In the genomic region with DNA sequence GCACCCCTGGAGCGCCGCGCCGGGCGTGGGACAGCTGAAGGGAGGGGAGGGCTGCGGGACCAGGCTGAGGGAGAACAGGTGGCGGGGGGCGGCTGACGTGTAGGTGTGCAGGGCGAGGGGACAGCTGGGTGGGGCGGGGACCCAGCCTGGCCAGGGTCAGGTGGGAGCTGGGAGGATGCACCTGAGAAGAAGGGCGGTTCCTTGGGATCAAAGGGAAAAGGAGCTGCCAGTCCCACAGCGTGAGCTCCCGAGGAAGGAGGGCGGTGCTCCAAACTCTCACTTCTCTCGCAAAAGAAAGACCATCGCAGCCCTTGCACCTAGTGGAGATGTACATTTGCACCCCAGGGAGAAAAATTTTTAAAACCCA, we compare ENCODE assay signal across 7 mouse cellular contexts. TPM values are rescaled to one million over a fixed set of nuclear protein-coding genes. Genes with fewer than 3 reads are reported as not detected.
DNase-seq lines count a peak whose midpoint lies in the region; ATAC-seq and TF ChIP-seq lines count a peak whose summit lies in the region.

TSS of gene Polr1d (plus strand) at position 252 of the 367 bp plus-strand sequence.

- H3K9me3 ChIP-seq in E14TG2a.4 (ENCODE audit: low read length) = no peaks in the 10 kb centered on the region
- no peaks in the 10 kb centered on the region for H3K9me3 ChIP-seq in forebrain, embryonic 10.5 days
- no peaks in the 10 kb centered on the region for H3K9me3 ChIP-seq in limb, embryonic 13.5 days

- peak; percentile 69 for ATAC-seq in limb, embryonic 13.5 days (ENCODE audit: low FRiP score, low read depth)

- 0% methylated on average over 17 of the region's 17 CpGs for WGBS in forebrain, embryonic 10.5 days
- under 1% methylated on average over 17 of the region's 17 CpGs for WGBS in limb, embryonic 13.5 days
- WGBS in small intestine, adult 2 months = under 1% methylated on average over 17 of the region's 17 CpGs

- peak within 1 kb of the TSS; percentile 89 for H3K27ac ChIP-seq in forebrain, embryonic 10.5 days
- peak within 1 kb of the TSS; percentile 89 for H3K27ac ChIP-seq in limb, embryonic 13.5 days
- peak within 1 kb of the TSS; percentile 90 for H3K27ac ChIP-seq in small intestine, adult 2 months (ENCODE audit: insufficient read depth, low read depth, low read length)

- H3K79me2 ChIP-seq in C2C12 (ENCODE audit: control insufficient read depth, insufficient read depth) = peaks cover 67% of the 10 kb centered on the region

- peaks cover 42% of the 10 kb centered on the region for H3K79me3 ChIP-seq in C2C12 (ENCODE audit: low read depth)

- H3K27me3 ChIP-seq in C2C12 (ENCODE audit: control insufficient read depth, insufficient read depth, insufficient read length) = no peaks in the 10 kb centered on the region
- peaks cover 2% of the 10 kb centered on the region; the same call in 1 of the 2 replicates for H3K27me3 ChIP-seq in E14TG2a.4 (ENCODE audit: insufficient read depth, low read length)
- H3K27me3 ChIP-seq in forebrain, embryonic 10.5 days (ENCODE audit: poor library complexity, severe bottlenecking) = no peaks in the 10 kb centered on the region
- no peaks in the 10 kb centered on the region for H3K27me3 ChIP-seq in limb, embryonic 13.5 days
- no peaks in the 10 kb centered on the region for H3K27me3 ChIP-seq in small intestine, adult 2 months (ENCODE audit: control insufficient read depth, insufficient read depth, low read length)

- peak within 1 kb of the TSS; percentile 82 for H3K4me3 ChIP-seq in C2C12 (ENCODE audit: insufficient read depth, poor library complexity, severe bottlenecking)
- H3K4me3 ChIP-seq in E14TG2a.4 (replicated peaks; ENCODE audit: low read length) = peak within 1 kb of the TSS; percentile 94
- peak within 1 kb of the TSS; percentile 79 for H3K4me3 ChIP-seq in forebrain, embryonic 10.5 days
- peak within 1 kb of the TSS; percentile 82 for H3K4me3 ChIP-seq in limb, embryonic 13.5 days
- H3K4me3 ChIP-seq in small intestine, adult 2 months (ENCODE audit: low read depth, low read length) = peak within 1 kb of the TSS; percentile 81

- peaks cover 23% of the 10 kb centered on the region for H3K36me3 ChIP-seq in C2C12 (ENCODE audit: control insufficient read depth, insufficient read depth)
- H3K36me3 ChIP-seq in E14TG2a.4 (ENCODE audit: insufficient read depth, low read length) = peaks cover 34% of the 10 kb centered on the region
- H3K36me3 ChIP-seq in forebrain, embryonic 10.5 days (replicated peaks) = peaks cover 28% of the 10 kb centered on the region
- peaks cover 15% of the 10 kb centered on the region for H3K36me3 ChIP-seq in limb, embryonic 13.5 days
- peaks cover 3% of the 10 kb centered on the region; the same call in 1 of the 2 replicates for H3K36me3 ChIP-seq in small intestine, adult 2 months (ENCODE audit: control insufficient read depth, insufficient read depth, low read length)

- peak within 1 kb of the TSS; percentile 86 for H3ac ChIP-seq in C2C12 (ENCODE audit: control insufficient read depth, insufficient read length, low read depth)

- intact Hi-C loops in heart, postnatal 25 days (cut with DNase I) = loop anchor here (2.0 to 10.0 kb wide), 2 partner anchors 42 to 242 kb away; partner anchors contain the start of gene Rpl21

- H3K4me1 ChIP-seq in E14TG2a.4 (replicated peaks; ENCODE audit: low read depth, low read length) = peaks cover 79% of the 10 kb centered on the region
- H3K4me1 ChIP-seq in forebrain, embryonic 10.5 days = peaks cover 30% of the 10 kb centered on the region
- peaks cover 21% of the 10 kb centered on the region for H3K4me1 ChIP-seq in limb, embryonic 13.5 days
- peaks cover 15% of the 10 kb centered on the region; the same call in 1 of the 2 replicates for H3K4me1 ChIP-seq in small intestine, adult 2 months (ENCODE audit: control insufficient read depth, insufficient read depth, insufficient read length, low read length)

- peak within 1 kb of the TSS; percentile 84 for H3K9ac ChIP-seq in limb, embryonic 13.5 days

- peak within 1 kb of the TSS; percentile 95 for H3K4me2 ChIP-seq in limb, embryonic 13.5 days (replicated peaks)

- TF ChIP-seq CTCF in C2C12 (IDR thresholded peaks at IDR 0.05; ENCODE audit: control insufficient read depth, insufficient read depth, insufficient read length) (no peak), E14TG2a.4 (conservative IDR thresholded peaks at IDR 0.05; ENCODE audit: low read length) (no peak)
- no peak for TF ChIP-seq CTCF in small intestine, adult 2 months (IDR thresholded peaks at IDR 0.05; ENCODE audit: extremely low read depth, insufficient read length, insufficient replicate concordance, low read depth, low read length)

- DNase-seq in forebrain, embryonic 10.5 days (ENCODE audit: extremely low spot score, low spot score) = no peak
- DNase-seq in heart, postnatal 25 days (ENCODE audit: low spot score) = no peak
- DNase-seq in cerebellum, postnatal 10 days = no peak

- TF ChIP-seq POLR2A in small intestine, adult 2 months (IDR thresholded peaks at IDR 0.05; ENCODE audit: low read depth, low read length) = no peak

TF ChIP-seq in C2C12, 6 proteins besides CTCF, POLR2A, EP300 and RAD21:
- no peak for TF ChIP-seq USF1 (IDR thresholded peaks at IDR 0.05; ENCODE audit: low read depth)
- no peak for TF ChIP-seq MYOG (IDR thresholded peaks at IDR 0.05; ENCODE audit: control insufficient read depth, extremely low read depth, insufficient read length)
- TF ChIP-seq MYOD1 (IDR thresholded peaks at IDR 0.05; ENCODE audit: control insufficient read depth, insufficient read length, low read depth) = peak; percentile 2
- TF ChIP-seq CEBPB (IDR thresholded peaks at IDR 0.05; ENCODE audit: low read depth) = no peak

RNA-seq across cellular contexts. Expression of gene Polr1d, which starts in this region (rescaled TPM):
- 115 TPM for polyA plus RNA-seq in C2C12 (2012; fragmentation: generic; extraction: Trizol)
- 129 and 132 TPM in 2 replicates for polyA plus RNA-seq in forebrain, embryonic 10.5 days (2016; fragmentation: Nextera tagmentation; extraction: Ambion mirVana)
- total RNA-seq in heart, postnatal 25 days (2021) = 10 to 100 TPM; 73.2 to 73.8 TPM
- 121 and 125 TPM in 2 replicates for polyA plus RNA-seq in limb, embryonic 13.5 days (2015; fragmentation: Nextera tagmentation; extraction: Ambion mirVana)
- 17.2 and 33.0 TPM in 2 replicates for polyA plus RNA-seq in small intestine, adult 2 months (2012; rRNA removed)
